Mouse (Mus musculus): ENCODE measurements at regions not wholly inside any gene's neighbourhood (a gene's known extent, or its start where the extent isn't known, plus 50 kb on each side); places are given as distances from the start of the nearest gene placed in this dataset.

GRCm38 (mm10) chr15:52959711-52960110 is 925.0 kb upstream of the Gm7489 start:
- no peak for DNase-seq (ENCODE audit: low spot score in 2 of 2)

- no peak for DNase-seq (ENCODE audit: low spot score in 2 of 2)
Observed at GRCm38 (mm10) chr15:52961491-52961890, 923.2 kb upstream of the Gm7489 start.

- DNase-seq (ENCODE audit: low spot score in 2 of 2) = no peak
Observed at GRCm38 (mm10) chr15:52963918-52964317, 920.8 kb upstream of the Gm7489 start.

- DNase-seq (ENCODE audit: low spot score in 2 of 2) = no peak
Observed at GRCm38 (mm10) chr15:52964403-52964802, 920.3 kb upstream of the Gm7489 start.

GRCm38 (mm10) chr15:52967801-52968235 is 916.9 kb upstream of the Gm7489 start:
- DNase-seq (ENCODE audit: low spot score in 2 of 2) = no peak

GRCm38 (mm10) chr15:52982821-52983220 is 901.9 kb upstream of the Gm7489 start:
- no peak for DNase-seq (ENCODE audit: low spot score in 2 of 2)

- no peak for DNase-seq (ENCODE audit: low spot score in 2 of 2)
Observed at GRCm38 (mm10) chr15:52990580-52990979, 894.1 kb upstream of the Gm7489 start.

GRCm38 (mm10) chr15:52994351-52994750 is 890.4 kb upstream of the Gm7489 start:
- DNase-seq (ENCODE audit: low spot score in 2 of 2) = peak in 1 of 2 experiments; percentile 10

GRCm38 (mm10) chr15:52999200-52999599 is 885.5 kb upstream of the Gm7489 start:
- no peak for DNase-seq (ENCODE audit: low spot score in 2 of 2)

- DNase-seq (ENCODE audit: low spot score in 2 of 2) = no peak
Observed at GRCm38 (mm10) chr15:52999776-53000175, 884.9 kb upstream of the Gm7489 start.

- DNase-seq (ENCODE audit: low spot score in 2 of 2) = no peak
Observed at GRCm38 (mm10) chr15:53001429-53001828, 883.3 kb upstream of the Gm7489 start.

GRCm38 (mm10) chr15:53001964-53002363 is 882.7 kb upstream of the Gm7489 start:
- no peak for DNase-seq (ENCODE audit: low spot score in 2 of 2)

GRCm38 (mm10) chr15:53004078-53004477 is 880.6 kb upstream of the Gm7489 start:
- DNase-seq (ENCODE audit: low spot score in 2 of 2) = no peak

- DNase-seq (ENCODE audit: low spot score in 2 of 2) = no peak
Observed at GRCm38 (mm10) chr15:53006844-53007243, 877.9 kb upstream of the Gm7489 start.

- DNase-seq (ENCODE audit: low spot score in 2 of 2) = no peak
Observed at GRCm38 (mm10) chr15:53009337-53009736, 875.4 kb upstream of the Gm7489 start.
